Mouse (Mus musculus) MEL-GATA-1-ER (cell line): Measurements from ENCODE around the gene Homer2.
A peak's percentile ranks its signal among the peaks of the same experiment; 100 is the strongest.

Source experiments
- DNase-seq: peaks from one replicate; pipeline ENCODE4 v3.0.0-alpha.2; 2012; ENCODE audit warnings: low read depth; ENCODE audit errors: extremely low read depth

The Homer2 gene

GRCm38 (mm10) chr7:81561211-81561610, 146.1 kb downstream of the Homer2 start:
- no peak for DNase-seq

GRCm38 (mm10) chr7:81560101-81561049, 147.0 kb downstream of the Homer2 start:
- DNase-seq = no peak

DNA sequence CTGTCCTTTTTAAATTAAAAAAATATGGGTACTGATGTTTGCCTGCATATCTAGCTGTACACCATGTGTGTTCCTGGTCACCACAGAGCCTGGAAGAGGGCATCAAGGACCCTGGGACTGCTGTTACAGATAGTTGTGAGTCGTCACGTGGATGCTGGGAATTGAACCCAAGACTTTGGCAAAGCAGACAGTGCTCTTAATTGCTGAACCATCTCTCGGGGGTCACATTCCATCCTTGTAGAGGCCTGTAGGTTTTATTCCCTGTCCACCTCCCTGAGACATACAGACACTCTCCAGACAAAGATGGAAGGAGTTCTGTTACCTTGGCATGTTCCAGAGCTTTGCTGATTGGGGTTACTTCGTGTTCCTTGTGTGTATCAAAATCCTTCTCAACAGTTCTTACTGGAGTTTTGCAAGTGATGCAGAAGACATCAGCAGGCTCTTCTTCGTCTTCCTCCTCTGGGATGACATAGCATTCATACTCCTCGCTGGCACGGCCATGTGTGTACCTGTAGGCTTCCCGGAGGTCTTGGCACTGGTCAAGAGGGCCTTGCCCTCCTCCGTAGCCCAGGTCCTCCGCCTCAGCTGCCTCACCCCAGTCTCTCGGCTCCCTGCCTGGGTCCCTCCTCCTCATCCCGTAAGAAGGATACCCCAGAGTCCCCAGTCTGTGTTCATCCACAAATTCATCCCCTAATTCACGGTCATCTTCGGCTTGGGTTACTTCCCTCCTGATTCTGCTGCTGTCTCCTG, 147.9 kb downstream of the Homer2 start:
- DNase-seq = no peak

DNA sequence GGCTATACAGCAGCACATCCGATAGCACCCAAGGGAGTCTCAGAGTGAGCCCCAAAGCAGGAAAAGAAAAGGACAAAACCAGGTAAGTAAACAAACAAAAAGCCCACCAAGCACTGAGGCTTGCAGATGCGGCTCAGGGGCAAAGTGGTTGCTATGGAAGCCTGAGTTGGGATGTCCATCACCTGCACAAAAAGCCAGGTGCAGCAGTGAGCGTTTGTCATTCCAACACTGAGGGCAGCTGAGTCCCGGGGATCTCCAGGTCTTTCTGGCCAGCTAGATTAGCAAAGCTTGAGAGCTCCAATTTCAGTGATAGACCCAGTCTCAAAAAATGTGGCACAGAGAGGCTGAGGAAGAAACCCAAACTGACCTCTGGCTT, 149.4 kb downstream of the Homer2 start:
- no peak for DNase-seq

- DNase-seq = no peak
These were observed 149.9 kb downstream of the Homer2 start for GRCm38 (mm10) chr7:81557252-81557984.

DNA sequence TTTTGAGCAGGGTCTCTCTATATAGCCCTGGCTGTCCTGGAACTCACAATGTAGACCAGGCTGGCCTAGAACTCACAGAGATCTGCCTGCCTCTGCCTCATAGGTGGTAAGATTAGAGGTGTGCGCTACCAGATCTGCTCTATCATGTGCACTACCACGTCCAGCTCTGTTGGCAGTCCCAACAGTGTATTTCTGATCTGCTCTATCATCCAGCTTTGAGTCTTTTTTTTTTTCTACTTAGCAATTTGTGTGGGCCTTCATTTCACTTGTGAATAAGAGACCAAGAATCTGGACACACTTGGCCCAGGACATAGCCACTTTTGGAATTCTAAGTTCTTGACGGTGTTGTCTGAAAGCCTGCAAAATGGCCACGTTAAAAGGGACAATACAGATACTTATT, 150.5 kb downstream of the Homer2 start:
- no peak for DNase-seq

- DNase-seq = peak; percentile 36
These were observed 153.0 kb downstream of the Homer2 start for GRCm38 (mm10) chr7:81554369-81554768.

DNA sequence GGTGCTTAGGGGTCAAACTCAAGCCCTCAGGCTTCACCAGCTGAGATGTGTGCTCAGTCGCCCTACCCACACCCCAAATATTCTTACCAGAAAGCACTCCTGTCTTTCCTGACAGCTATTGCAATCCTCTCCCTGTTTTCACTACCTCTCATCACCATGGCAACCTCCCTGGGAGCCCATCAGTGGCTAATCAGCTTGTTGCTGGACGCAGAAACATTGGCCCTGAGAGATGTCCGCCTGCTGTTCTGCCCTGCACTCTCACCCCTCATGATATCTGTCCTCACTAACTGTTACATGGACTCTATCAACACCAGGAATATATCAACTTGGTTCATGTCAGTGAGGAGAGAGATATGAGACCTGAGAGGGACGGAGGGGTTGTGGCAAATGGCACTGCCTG, 153.7 kb downstream of the Homer2 start:
- DNase-seq = no peak
